Mouse (Mus musculus) heart, postnatal 36 days (tissue): ENCODE data around the gene Myo6. TPM values are rescaled to one million over a fixed set of nuclear protein-coding genes. Genes with fewer than 3 reads are reported as not detected.

Experiments
- DNase-seq, 2 experiments: peaks; one replicate each; pipeline ENCODE4 v3.0.0; 2021 to 2022
- intact Hi-C: fragments of 180-260 bp; cut with DNase I; formaldehyde crosslinking; loops from one replicate; pipeline ENCODE4 v1.15.1; 2025
- total RNA-seq, 2 experiments: library from RNA; stranded (reverse); gene quantifications; 2 replicates each; pipeline ENCODE4 v1.2.3; 2021

Myo6 gene
- total RNA-seq, 2 experiments from 2014 or later: 12.3 to 14.2 TPM

DNA sequence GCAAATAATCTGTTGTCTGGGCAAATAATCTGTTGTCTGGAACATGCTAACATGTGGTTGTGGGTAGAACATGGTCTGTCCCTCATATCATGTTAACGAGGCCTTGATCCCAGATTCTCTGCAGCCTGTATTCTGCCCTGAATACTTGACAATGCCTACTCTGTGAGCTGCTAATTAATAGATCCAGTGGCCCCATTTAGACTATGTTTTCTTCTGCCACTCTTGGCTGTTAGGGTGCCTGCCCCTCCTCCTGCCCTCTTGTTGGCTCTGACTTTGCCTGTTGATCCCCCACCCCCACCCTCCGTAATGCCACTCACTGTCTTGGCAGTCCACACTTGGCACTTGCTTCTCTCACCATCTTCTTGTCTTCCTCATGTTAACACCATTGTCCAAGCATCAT, 13.8 kb downstream of the Myo6 start:
- no peak for DNase-seq
- intact Hi-C loops: no loop called here

DNA sequence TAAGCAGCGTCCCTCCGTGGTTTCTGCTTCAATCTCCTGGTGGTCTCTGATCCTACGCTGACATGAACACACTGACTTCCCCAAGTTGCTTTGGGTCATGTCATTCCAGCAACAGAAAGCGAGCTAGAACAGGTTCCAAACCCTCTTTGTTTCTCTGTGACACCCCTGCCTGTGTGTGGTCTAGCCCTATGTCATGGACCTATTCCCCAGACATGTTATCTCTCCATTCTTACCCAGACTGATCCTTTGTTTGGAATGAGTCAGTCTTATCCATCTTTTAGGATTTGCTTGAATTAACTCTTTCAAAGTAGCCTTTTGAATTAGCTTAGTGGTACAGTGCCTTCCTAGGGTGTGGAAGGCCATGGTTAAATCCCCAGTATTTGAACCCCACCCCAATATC, 14.9 kb downstream of the Myo6 start:
- intact Hi-C loops: no loop called here
- DNase-seq: no peak

DNA sequence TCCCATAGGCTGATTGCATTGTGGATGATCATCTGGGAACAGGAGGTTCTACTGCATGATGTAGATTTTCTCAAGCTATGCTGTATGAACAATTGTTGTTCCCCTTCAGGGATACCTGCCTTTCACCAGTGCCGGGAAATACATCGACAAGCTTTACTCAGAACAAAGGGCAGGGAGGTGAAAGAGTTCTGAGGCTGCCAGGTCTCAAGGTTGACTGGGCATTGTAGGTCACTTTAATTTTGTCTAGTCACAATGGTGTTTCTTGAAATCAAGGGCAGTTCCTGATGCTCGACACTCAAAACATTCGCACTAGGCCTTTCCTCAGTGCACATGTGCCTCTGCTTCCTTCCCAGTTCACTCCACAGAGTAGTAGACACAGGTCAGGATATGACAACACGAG, 15.9 kb downstream of the Myo6 start:
- intact Hi-C loops: no loop called here
- no peak for DNase-seq

DNA sequence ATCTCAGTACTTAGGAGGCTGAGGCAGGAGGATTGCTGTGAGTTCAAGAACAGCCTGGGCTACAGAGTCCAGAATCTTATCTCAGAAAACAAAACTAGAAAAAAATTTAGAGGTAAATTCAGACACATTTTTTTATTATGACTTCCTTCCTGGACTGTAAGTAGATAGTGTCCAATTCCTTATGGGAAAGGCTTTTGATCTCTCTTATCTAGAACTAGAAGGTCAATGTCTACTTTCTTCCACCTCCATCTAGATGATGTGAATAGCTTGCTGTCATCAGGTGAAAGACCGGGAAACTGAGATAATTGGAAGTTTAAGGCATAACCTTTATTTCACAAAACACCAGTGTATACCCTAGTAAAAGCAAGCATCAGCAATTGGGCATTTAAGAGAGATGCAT, 16.9 kb downstream of the Myo6 start:
- no peak for DNase-seq
- intact Hi-C loops: no loop called here

DNA sequence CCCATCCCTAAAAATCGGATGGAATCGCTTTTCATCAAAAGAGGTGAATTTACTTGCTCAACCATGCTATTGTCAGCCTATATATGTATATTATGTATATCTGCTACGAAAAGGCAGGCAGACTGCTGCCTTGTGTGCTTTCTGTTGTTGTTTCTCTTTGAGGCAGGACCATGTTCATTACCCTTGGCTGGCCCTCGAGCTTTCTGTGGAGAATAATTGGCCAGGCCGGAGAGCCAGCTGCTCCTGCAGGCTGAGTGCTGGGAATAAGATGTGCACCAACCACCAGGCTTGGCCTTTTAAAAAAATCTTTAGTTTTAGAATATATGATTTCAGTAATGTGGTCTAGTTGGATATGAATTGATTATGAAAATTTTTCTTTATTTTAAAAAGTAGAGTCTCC, 19.3 kb downstream of the Myo6 start:
- DNase-seq: no peak
- intact Hi-C loops: no loop called here

DNA sequence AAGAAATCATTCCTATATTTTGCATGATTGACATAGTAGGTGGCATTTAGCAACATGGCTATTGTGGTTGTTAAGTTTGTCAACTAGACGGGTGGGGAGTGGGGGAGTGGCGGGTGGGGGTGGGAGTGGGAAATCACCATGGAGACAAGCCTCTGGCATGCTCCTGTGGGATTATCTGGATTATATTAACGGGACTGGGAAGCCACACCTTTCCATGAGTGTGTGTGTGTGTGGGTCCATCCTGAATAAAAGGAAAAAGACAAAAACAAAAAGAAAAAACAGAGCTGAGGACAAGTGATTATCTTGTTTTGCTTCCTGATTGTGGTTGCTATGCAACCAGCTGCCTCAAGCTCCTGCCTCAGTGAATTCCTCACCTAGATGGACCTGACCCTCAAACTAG, 20.9 kb downstream of the Myo6 start:
- intact Hi-C loops: no loop called here
- DNase-seq: no peak

DNA sequence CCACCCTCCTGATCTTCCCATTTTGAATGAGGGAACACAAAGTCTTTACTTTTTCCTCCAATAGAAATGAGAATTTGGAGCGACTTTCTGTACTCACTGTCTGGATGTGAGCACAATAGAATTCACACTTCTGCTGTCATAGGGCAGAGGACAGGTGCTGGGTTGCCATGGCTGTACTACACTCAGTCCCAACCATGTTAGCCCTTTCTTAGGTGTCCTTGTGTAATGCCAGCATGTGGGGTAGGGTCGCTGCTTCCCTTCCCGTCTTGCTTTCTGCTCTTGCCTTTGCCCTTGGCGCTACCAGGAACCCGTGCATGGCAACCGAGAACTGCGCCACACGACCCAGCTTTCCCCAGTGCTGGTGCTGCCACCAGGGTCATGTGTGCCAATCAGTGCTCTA, 21.9 kb downstream of the Myo6 start:
- DNase-seq: no peak
- intact Hi-C loops: no loop called here

DNA sequence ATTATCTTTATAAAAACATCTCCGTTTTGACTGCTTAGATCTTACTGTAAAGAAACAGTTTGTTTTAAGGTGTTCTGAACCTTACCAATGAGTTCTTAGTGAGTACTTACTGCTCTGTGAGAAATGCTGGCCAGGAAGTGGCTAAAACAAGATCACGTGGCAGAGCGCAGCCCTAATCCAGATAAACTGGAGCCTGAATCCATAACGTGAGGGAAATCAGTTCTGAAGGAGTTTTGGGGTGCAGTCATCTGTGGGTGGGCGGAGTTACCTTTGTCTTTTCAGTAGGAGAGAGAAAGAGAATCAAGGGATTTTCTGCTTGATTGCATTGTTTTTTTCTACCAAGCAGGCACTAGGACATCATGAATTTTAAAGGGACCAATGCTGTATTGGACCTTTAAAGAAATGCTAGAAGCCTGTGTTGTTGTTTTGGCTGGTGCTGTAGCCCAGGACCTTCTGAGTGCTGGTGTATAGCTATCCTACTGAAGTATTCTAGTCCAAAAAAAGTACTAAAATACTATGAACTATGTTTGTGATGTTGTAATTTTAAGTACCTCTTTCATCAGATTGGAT, 23.6 kb downstream of the Myo6 start:
- intact Hi-C loops: no loop called here
- DNase-seq: no peak

DNA sequence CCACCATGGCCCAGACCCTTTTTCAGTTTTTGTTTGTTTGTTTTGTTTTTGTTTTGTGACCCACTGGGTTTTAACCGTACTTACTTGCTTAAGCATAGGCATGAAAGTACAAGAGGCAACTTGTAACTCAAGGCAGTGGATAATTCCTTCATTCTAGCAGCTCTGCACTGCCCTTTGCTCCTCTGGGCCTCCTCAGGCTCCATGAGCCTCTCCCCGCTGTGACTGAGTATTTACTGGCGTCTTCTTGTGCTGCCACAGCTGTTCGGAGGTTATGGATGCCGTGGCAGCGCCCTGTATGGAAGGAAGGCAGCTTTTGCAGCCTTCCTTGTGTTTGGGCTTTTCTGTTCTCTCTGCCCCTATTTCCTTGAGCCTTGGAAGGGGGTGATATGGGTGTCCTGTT, 26.4 kb downstream of the Myo6 start:
- intact Hi-C loops: no loop called here
- DNase-seq: no peak

DNA sequence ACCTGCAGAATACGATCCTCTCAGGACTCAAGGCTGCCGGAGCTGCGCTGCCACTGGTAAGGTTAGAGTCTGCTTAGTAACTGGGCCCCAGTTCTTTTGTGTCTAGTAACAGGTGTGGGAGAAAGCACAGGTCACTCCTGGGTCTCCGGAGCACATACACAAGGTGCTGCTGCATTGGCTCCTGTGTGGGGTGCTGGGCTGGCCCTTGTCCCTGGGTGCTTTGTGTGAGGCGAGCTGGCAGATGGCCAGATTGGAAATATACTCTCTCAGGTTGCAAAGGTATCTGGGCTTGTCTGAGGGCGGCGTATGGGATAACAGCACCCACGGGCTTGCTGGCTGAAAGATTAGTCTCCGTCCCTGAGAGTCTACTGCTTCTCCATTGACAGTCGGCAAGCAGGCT, 27.5 kb downstream of the Myo6 start:
- DNase-seq: no peak
- intact Hi-C loops: no loop called here

DNA sequence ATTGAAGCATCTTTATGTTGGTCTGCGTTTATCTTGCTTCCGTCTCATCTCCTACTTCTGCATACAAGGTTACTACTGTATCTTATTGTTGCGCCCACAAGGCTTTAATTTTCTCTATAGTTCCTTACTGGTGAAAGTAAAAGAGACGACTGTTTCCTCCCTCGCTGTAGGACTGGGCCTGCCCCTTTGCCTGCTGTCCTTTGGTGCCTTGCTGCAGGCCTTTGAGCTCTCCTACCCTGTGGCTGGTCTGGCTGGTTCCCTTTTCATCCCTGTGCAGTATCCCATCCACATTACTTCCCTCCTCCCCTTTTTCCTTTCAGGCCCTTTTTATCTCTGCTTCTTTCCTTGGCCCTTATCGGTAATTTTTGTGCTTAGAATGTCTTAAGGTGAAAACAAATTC, 29.6 kb downstream of the Myo6 start:
- intact Hi-C loops: no loop called here
- no peak for DNase-seq

DNA sequence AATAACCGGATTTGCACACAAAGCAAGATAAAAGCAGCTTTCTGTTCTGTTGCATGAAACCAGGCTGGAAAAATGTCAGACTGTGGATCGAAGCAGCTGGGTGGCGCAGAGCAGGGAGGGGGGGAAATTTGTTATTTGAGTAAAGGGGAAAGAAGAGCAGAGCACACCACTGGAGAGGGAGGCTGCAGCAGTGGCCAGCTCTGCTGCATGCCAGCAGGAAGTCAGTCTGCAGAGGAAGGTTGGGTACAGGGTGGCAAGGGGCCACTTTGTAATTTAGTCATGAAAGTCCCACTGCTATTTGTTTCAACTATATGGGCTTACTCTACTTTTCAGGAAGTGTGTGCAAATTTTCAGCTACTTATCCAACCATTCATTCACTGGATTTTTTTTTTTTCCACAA, 31.3 kb downstream of the Myo6 start:
- intact Hi-C loops: no loop called here
- DNase-seq: no peak

DNA sequence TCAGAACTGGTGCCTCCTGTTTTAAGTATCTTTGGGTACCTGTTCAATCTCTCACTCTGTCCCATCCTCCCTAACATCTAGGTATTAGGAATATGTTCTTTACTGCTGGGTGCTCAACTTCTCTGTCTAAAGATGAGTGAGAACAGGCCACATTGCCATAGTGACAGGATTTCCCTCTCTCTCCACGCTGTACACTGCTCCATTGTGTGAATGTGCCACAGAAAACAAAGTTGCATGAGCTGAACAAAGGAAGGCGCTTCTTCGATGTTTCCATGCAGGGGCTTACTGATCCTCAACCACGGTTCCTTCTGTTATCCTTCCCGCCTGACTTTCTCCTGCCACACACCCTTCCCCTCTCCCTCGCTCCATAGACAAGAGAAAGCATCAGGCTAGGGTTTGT, 32.4 kb downstream of the Myo6 start:
- no peak for DNase-seq
- intact Hi-C loops: no loop called here

DNA sequence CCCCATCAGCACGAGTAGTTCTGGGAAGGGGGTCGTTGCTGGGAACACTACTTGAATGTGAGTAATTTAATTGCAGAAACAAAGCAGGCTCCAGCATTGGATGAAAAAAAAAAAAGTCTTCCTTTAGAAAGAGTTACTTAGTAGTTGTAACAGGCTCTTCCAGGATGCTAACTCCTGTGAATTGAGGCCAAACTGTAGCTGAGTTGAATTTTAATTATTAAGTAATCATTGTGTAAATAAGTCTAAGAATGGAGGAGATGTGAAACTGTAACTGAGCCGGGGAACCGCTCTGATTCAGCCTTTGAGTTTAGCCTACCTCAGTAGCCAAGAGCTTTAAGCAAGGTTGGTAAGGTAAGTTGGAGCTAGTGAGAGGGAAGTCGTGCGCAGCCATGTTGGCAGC, 36.0 kb downstream of the Myo6 start:
- intact Hi-C loops: no loop called here
- no peak for DNase-seq

DNA sequence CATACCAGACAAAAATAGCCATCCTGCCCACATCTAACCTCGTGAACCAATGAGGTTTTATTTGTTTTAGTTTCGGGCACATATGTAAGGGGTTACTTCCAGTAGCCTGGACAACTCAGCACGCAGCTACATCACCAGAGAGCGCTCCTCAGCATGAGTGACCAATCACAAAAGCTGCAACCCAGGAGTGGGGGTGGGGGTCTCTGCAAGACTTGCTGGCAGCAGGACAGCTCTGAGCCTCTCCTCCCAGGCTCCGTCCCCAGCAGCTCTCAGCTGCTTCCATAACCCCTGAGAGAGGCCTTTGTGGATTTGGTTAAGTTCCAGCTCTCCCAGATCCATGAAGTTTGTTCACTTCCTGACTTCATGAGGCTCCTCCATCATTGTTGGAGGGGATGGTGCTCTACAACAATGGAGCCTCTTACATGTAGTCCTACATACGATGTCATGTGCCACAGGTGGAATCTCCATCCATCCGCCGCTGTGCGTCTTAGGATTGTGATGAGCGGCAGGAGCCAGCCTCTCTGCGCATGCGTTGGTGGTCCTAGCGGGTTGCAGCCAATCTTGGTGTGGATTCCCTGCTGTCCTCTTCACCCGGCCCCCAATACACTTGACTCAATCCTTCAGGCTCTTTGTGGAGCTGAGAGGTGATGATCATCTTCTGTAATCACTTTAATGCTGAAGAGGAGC, 37.7 kb downstream of the Myo6 start:
- intact Hi-C loops: no loop called here
- no peak for DNase-seq

DNA sequence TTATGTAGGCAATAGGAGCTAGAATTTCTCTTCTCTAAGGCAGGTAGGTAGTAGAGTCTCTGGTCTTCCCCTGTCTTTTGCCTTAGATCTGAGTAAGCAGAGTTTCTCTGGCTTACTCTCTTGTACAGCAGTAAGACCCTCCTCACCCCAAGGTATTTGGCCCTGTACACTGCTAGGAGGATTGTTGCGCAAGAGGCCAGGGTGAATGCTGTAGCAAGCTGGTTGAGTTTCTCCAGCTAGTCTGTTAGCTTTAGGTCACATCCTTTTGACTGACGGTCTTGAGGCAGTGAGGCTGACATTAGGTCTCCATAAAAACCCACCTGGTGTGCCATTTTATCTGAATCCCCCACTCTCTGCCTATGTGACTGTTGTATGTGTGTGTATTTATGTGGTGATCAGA, 43.9 kb downstream of the Myo6 start:
- no peak for DNase-seq

DNA sequence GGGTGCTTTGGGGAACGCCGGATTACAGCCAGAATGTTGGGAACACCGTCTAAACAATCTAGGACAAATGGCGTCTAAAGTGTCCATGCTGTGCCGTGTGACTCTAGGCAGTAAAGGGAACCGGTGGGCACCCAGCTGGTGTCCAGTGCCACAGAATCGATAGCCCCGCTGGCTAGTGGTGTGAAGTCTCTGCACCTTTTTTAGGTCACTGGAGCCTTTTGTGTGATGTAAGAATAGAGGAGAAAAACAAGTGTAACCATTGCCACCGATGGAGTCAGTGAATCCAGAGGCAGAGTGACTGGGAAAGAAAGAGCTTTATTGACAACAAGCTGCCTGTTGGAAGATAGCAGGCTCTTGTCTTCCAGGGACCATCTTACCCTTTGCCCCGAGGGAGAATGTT, 44.6 kb downstream of the Myo6 start:
- no peak for DNase-seq
- intact Hi-C loops: no loop called here

More for the DNA sequence above, 43.9 kb downstream of the Myo6 start:
- intact Hi-C loops: no loop called here

DNA sequence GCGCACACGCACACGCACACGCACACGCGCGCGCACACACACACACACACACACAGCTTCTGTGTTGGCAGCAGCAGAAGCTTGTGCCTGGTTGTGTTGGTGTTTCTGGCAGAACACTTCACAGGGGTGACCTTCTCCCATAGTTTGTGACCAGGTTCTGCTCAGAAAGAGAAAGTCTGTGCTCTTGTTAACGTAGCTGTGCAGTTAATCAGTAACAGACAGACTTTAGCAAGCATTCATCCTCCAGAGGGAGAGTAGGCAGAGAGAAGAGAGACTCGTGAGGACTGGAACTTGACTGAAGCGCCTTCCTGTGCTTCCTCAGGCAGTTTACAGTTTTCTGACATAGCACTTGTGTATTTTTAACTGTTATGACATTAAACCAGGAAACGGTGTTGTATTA, 45.3 kb downstream of the Myo6 start:
- DNase-seq: no peak
- intact Hi-C loops: no loop called here

DNA sequence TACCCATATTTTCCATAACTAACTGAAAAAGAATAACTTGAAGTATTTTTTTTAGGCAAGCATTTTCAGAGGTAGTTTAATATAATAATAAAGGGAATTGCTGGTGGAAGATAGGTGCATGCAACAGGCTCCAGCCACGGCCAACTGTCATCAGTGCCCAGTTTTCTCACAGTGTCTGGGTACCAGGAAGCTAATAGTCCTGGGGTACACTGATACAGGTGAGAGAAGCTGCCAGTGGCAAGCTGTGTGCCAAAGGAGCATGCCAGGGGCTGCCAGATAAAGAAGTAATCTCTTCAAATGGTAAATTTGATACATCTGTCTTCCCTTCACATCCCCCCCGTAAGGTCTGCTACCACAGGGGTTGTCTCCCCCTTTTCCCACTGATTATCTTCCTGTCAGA, 48.6 kb downstream of the Myo6 start:
- intact Hi-C loops: no loop called here
- no peak for DNase-seq

DNA sequence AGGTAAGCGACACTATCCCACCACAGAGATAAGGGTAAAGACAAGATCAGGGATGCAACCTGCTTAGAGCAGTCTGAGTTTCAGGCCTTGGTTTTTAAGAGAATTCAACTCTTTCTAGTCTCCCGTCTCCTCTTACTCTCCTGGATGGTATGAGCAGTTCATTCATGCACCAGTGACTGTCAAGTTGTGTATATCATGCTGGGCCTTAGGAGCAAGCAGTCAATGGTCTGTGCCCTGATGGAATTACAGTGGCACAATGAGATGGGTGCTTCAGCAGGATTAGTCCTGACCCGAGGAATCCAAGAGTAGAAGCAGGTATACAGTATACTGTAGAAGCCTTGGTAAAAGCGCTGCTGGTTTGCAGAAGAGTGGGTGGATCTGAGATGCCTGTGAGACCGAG, 50.7 kb downstream of the Myo6 start:
- no peak for DNase-seq
- intact Hi-C loops: no loop called here

DNA sequence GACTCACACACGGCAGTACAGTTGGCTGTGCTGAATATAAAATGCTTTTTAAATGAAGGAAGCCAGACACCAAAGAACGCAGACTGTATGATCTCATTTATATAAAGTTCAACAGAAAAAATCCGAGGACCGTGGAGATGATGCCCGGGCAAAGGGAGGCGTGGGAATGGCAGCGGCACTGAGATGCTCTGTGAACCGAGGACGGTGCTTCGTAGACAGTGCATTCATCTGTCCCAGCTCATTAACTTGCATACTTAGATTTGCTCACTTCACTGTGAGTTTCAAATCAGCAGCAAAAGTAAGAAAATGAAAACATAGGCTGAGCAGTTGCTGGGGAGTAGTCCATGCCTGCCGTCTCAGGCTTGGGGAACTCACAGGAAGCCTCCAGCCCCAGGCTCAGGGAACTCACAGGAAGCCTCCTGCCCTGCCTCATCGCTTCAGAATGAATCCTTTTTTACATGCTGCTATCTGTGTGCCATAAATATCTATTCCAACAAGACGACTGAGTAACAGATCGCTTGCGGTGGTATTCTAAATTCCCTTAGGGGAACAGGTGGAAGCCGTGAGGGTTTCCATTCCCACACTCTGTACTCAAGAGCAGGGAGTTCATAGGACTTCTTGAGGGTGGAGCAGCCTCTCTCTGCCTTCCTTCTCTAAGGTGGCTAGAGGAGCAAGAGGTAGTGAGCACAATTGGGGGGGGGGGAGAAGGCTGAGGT, 52.1 kb downstream of the Myo6 start:
- no peak for DNase-seq
- intact Hi-C loops: no loop called here

DNA sequence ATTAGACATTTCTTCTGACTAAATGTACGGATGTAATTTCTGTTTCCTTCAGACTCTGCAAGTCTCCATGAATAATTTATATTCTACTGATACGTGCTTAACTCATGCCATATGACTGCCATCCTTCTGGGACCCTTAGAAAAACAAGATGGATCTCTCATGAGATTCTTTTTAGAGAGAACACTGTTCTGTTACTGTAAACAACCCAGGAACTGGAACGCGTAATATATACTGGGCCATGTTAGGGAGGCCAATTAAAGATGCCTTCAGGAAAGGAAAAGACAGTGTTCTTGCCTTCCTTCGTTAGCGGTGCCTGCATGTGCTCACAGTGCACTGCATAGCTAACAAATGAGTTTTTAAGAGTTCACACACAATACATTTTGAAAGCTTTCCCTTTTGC, 53.9 kb downstream of the Myo6 start:
- DNase-seq: no peak
- intact Hi-C loops: no loop called here
